Mouse (Mus musculus): ENCODE measurements at regions not wholly inside any gene's neighbourhood (a gene's known extent, or its start where the extent isn't known, plus 50 kb on each side); places are given as distances from the start of the nearest gene placed in this dataset.

- peak; percentile 70 for DNase-seq
Measured at GRCm38 (mm10) chr7:124676854-124677515, 694.3 kb downstream of the Hs3st4 start.

- no peak for DNase-seq
Measured at GRCm38 (mm10) chr7:124680561-124680960, 697.9 kb downstream of the Hs3st4 start.

GRCm38 (mm10) chr7:124681212-124681611 is 698.5 kb downstream of the Hs3st4 start:
- DNase-seq, result peak; percentile 66

- DNase-seq, result no peak
Measured at GRCm38 (mm10) chr7:124681820-124682219, 699.2 kb downstream of the Hs3st4 start.

GRCm38 (mm10) chr7:124685424-124685823 is 702.8 kb downstream of the Hs3st4 start:
- DNase-seq, result no peak

- DNase-seq, result no peak
Measured at GRCm38 (mm10) chr7:124704163-124704824, 721.6 kb downstream of the Hs3st4 start.

GRCm38 (mm10) chr7:124707143-124707542 is 724.5 kb downstream of the Hs3st4 start:
- no peak for DNase-seq

GRCm38 (mm10) chr7:124708771-124709485 is 726.3 kb downstream of the Hs3st4 start:
- DNase-seq, result peak; percentile 88

- DNase-seq, result no peak
Measured at GRCm38 (mm10) chr7:124720927-124721326, 723.5 kb upstream of the Kdm8 start.

GRCm38 (mm10) chr7:124742086-124742485 is 702.4 kb upstream of the Kdm8 start:
- DNase-seq, result no peak

GRCm38 (mm10) chr7:124746321-124746720 is 698.2 kb upstream of the Kdm8 start:
- no peak for DNase-seq

GRCm38 (mm10) chr7:124748396-124748795 is 696.1 kb upstream of the Kdm8 start:
- DNase-seq, result no peak

GRCm38 (mm10) chr7:124759084-124759483 is 685.4 kb upstream of the Kdm8 start:
- DNase-seq, result no peak

GRCm38 (mm10) chr7:124777822-124778221 is 666.7 kb upstream of the Kdm8 start:
- no peak for DNase-seq

GRCm38 (mm10) chr7:124782816-124783215 is 661.7 kb upstream of the Kdm8 start:
- peak; percentile 33 for DNase-seq

- DNase-seq, result no peak
Measured at GRCm38 (mm10) chr7:124784995-124785394, 659.5 kb upstream of the Kdm8 start.

GRCm38 (mm10) chr7:124785896-124786295 is 658.6 kb upstream of the Kdm8 start:
- DNase-seq, result no peak

- peak; percentile 68 for DNase-seq
Measured at GRCm38 (mm10) chr7:124788781-124789180, 655.7 kb upstream of the Kdm8 start.

- DNase-seq, result peak; percentile 15
Measured at GRCm38 (mm10) chr7:124803101-124803500, 641.4 kb upstream of the Kdm8 start.

GRCm38 (mm10) chr7:124834692-124835091 is 609.8 kb upstream of the Kdm8 start:
- no peak for DNase-seq

GRCm38 (mm10) chr7:124836531-124836930 is 607.9 kb upstream of the Kdm8 start:
- no peak for DNase-seq

GRCm38 (mm10) chr7:124855056-124855455 is 589.4 kb upstream of the Kdm8 start:
- DNase-seq, result peak; percentile 21

GRCm38 (mm10) chr7:124857106-124857505 is 587.4 kb upstream of the Kdm8 start:
- DNase-seq, result no peak

GRCm38 (mm10) chr7:124861397-124861796 is 583.1 kb upstream of the Kdm8 start:
- no peak for DNase-seq
